Mouse (Mus musculus): ENCODE data around the gene Abca6. TPM values are rescaled to one million over a fixed set of nuclear protein-coding genes. Genes with fewer than 3 reads are reported as not detected.

Abca6 gene
- total RNA-seq (2021) (1 to 10 TPM; 2.1 to 3.5 TPM), polyA plus RNA-seq (2012; rRNA removed) (0.11 and 0.15 TPM in 2 replicates)
- long read RNA-seq, full-length matches to known transcripts, result 1 of 1 reads
- long read RNA-seq, partial matches to known transcripts, result 0 of 1 reads
- long read RNA-seq, other reads (novel, unspliced or antisense), result 0 of 1 reads

- DNase-seq, result peak; percentile 18
These were observed at the start of gene Abca6 for GRCm38 (mm10) chr11:110251534-110251933. Gene Abca6 (minus strand): TSS chr11:110251776.

- DNase-seq, result no peak
These were observed 46.4 kb upstream of the Abca6 start for GRCm38 (mm10) chr11:110297917-110298533.

GRCm38 (mm10) chr11:110290586-110290985 is 39.0 kb upstream of the Abca6 start:
- DNase-seq, result no peak

DNA sequence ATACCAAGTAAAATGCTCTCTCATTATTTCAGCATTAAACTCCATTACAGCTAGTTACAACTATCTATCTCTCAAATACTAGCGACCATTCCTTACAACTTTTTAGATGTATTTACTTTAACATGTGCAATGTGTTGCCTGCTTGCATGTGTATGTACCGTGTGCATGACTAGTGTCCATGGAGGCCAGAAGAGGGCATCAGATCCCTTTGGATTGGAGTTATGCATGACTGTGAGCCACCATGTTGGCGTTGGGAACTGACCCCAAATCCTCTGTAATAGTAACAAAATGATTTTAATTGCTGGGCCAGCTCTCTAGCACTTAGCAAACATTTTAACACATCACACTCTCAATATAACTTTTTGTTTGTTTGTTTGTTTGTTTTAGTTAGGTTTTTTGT is 36.8 kb upstream of the Abca6 start:
- DNase-seq, result no peak

GRCm38 (mm10) chr11:110287694-110288093 is 36.1 kb upstream of the Abca6 start:
- no peak for DNase-seq

GRCm38 (mm10) chr11:110286331-110286730 is 34.8 kb upstream of the Abca6 start:
- DNase-seq, result no peak

- no peak for DNase-seq
These were observed 33.3 kb upstream of the Abca6 start for GRCm38 (mm10) chr11:110284849-110285248.

GRCm38 (mm10) chr11:110284185-110284787 is 32.7 kb upstream of the Abca6 start:
- no peak for DNase-seq

DNA sequence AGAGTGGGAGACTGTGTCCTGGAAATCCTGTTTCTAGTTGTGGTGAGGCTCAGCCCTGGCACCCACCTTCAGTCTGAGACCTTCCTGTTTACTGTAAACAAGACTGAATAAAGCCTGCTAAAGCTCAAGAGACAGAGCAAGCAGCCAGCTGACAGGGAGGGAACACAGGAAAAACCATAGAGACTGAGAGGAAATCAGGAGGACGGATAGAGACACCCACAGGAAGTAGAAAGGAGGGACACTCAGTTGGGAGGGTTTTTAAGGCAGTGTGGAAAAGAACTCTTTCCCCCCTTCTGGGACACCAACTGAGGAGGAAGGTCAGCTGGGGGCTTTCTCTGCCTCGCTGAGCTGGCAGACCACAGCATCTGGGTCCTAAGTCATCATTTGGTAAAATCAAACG is 23.2 kb upstream of the Abca6 start:
- DNase-seq, result no peak

DNA sequence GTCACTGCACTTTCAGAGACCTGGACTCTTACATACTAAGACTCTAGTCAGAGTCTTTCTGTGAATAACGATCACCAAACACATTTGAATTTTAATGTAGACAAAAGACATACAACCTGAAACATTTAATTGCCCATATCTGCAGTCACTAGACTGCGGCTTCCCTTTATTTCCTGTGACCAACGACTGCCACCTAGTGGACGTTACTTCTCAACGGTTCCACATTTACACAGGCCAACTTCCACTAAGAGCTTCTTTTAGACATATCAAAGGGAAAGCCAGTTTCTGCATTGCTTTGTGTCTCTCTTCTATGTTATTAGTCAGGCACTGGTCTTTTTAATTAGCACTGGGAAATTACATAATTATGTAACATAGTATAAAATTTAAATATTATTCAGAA is 20.2 kb upstream of the Abca6 start:
- DNase-seq, result peak; percentile 33

DNA sequence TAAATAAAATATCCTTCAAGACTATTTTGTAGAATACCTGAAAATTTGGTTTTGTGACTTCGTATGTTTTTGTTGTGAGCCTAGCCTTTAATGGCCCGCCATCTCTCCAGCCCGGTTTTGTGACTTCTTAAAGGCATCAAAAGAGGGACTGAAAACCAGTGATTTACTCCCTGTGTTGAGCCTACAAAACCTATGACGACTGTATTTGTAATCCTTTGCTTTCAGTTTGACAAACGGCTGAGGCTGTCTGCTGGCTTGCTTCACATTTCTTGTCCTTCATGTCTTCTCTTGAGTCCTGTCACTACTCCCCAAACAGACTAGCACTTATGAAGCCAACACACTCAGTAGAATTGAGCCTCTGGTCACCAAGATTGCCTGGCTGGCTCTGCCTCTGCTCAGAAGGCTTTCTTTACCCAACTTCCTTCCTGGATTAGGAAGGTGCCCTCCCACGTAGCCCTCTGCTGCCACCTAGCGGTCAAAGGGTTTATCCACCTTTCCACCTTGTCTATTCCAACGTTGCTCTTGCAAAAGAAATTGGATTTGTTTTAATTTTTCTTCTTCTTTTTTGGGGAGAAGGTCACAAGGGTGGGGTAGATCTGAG is 16.8 kb upstream of the Abca6 start:
- peak; percentile 87 for DNase-seq

GRCm38 (mm10) chr11:110267232-110267631 is 15.7 kb upstream of the Abca6 start:
- DNase-seq, result no peak

DNA sequence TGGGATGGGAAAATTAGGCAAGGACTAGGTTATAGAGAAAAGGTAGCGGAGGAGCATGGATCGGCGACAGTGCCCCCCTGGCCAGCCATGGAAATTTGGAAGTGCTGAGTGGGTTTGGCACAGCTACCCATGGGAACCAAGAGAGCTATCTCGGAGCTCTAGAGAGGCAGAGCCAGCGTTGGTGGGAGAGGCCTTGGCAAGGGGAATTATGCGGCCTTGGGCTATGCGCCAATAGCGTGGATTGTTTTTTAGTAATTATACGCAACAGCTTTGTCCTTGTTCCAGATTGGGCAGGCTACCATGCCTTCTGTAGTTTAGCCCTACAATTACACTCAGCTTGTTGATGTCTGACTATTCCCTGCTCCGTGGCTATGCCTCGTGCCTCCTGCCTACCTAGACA is 15.2 kb upstream of the Abca6 start:
- peak; percentile 58 for DNase-seq

DNA sequence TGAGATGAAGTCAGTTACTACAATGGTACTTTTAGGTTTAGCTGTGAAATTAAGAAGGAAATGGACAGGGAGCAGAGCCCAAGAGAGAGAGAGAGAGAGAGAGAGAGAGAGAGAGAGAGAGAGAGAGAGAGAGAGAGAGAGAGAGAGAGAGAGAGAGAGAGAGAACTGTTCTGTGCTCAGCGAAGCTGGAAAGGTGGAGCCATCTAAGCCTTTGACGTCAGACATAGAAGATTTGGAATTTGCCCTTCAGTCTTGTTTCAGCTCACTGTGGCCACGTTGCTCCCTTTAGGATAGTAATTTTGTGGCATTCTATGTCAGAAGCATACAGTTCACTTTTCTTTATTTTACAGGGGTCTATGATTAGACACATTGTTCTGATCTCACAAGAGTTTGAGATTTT is 10.3 kb upstream of the Abca6 start:
- DNase-seq, result no peak

DNA sequence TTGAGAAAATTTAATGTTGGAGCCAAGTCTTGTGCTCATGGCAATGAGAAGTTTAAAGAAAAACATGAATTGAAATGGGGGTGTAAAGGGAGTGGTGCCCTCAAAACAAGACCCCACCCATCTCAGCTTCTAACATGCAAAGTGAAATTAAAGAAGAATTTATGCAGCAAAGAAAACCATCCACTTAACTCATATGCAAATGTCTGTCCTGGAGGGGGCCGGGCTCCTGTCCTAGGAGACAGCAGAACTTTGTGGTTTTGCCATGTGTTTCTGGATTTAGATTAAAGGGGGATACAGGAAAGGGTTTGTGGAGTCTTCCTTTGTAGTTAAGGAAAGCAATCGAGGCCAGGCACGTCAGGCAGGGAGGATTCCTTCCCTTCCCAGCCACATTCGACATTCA is 6.3 kb upstream of the Abca6 start:
- DNase-seq, result no peak

- DNase-seq, result no peak
These were observed 5.5 kb upstream of the Abca6 start for GRCm38 (mm10) chr11:110257061-110257460.

GRCm38 (mm10) chr11:110252256-110252655 is 680 bp upstream of the Abca6 start:
- DNase-seq, result no peak

- DNase-seq, result peak; percentile 90
These were observed 6.8 kb downstream of the Abca6 start for GRCm38 (mm10) chr11:110244730-110245129.

GRCm38 (mm10) chr11:110237466-110237865 is 14.1 kb downstream of the Abca6 start:
- DNase-seq, result no peak

DNA sequence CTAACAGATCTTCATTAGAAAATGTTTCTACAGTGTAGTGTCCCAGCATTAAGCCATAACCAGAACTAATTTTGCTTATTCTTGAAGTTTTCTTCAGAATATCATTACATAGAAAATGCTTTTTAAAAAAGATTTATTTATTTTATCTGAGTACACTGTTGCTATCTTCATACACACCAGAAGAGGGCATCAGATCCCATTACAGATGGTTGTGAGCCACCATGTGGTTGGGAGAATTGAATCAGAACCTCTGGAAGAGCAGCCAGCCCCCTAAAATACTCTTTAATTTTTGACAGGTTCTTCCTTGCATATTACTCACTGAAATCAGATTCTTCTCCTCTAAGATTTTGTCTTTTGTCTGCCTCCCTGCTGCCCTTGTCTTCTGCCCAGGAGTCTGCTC is 18.6 kb downstream of the Abca6 start:
- DNase-seq, result no peak

GRCm38 (mm10) chr11:110217118-110217517 is 34.5 kb downstream of the Abca6 start:
- no peak for DNase-seq

DNA sequence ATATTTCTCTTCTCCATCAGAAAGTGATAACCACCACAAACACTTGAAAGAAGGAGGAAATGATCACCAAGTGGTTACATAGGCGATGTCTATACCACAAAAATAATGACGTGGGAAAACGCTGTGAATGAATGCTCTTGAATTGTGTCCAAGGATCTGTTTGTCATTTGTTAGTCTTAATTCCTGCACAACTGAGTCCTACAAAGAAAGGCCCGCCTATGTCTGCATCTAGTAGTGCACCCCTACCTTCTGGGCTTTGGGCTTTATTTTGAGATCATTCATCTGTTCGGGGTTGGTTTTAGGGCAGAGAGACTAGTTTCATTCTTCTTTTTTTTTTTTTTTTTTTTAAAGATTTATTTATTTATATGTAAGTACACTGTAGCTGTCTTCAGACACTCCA is 47.6 kb downstream of the Abca6 start:
- DNase-seq, result no peak

DNA sequence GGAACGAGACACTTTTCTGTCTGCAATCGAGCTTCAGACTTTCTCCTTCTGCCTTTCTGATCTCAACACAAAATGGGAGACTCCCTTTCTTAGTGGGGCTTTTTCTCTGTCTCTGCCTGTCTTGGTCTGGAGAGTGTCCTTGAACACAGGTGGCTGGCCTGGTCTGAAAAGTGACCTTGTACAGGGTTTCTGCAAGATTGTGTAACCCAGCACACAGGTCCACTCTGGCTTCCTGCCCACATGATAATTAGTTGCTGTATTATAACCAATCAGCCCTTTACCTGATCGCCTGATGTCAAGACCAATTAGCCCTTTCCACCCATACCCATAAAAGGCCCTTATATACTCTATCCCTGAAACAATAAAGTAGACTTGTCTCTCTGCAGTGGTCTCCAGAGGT is 52.7 kb downstream of the Abca6 start:
- DNase-seq, result peak; percentile 11
